In the genomic region with DNA sequence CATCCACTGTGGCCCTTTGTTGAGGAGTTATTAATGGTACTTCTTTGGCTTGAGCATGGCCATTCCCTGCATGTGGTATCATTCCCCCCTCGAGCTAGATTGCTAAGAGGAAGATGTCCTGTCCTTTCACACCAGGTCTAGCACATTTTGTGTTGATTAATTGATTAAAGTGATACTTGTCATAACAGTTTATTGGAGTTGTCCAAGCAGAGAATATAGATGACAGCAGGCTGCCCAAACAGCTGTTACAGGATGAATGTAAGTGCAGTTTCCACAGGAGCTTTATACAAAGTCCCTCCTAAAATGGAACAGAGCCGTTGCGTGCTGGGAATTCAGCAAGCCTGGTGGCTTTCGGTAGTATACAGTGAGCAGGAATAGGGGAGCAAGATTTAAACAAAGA, we compare ENCODE assay signal across 18 mouse cellular contexts.
"Had no signal": no experiment of that assay in that cellular context is flagged by ENCODE, and none has a peak within 500 bp of the region (broad histone marks: within the 10 kb centered on the region; RNA-seq: fewer than 3 reads in every experiment).

No protein-coding gene starts in this region.

- H3K27me3 ChIP-seq: liver, embryonic 13.5 days; midbrain, embryonic 15.5 days; neural tube, embryonic 13.5 days had no signal

- H3K4me2 ChIP-seq: liver, embryonic 13.5 days; midbrain, embryonic 11.5 days; midbrain, embryonic 15.5 days; neural tube, embryonic 13.5 days had no signal

- ATAC-seq: midbrain, embryonic 15.5 days had no signal

- H3K9me3 ChIP-seq: liver, embryonic 13.5 days; midbrain, embryonic 15.5 days; neural tube, embryonic 13.5 days had no signal

- H3K4me3 ChIP-seq: layer of hippocampus, adult 2 months; liver, embryonic 13.5 days; midbrain, embryonic 15.5 days; neural tube, embryonic 13.5 days had no signal

- H3K4me1 ChIP-seq: liver, embryonic 13.5 days; midbrain, embryonic 15.5 days; neural tube, embryonic 13.5 days had no signal

- H3K27ac ChIP-seq: layer of hippocampus, adult 2 months; liver, embryonic 13.5 days; midbrain, embryonic 15.5 days; neural tube, embryonic 13.5 days had no signal

- H3K36me3 ChIP-seq: liver, embryonic 13.5 days; midbrain, embryonic 15.5 days; neural tube, embryonic 13.5 days had no signal

- H3K9ac ChIP-seq: liver, embryonic 13.5 days; midbrain, embryonic 15.5 days; neural tube, embryonic 13.5 days had no signal

- DNase-seq: kidney, adult 18-20 months; kidney, adult 9 months; kidney, postnatal 25 days; layer of hippocampus, adult 9-11 months; liver, embryonic 13.5 days; lung, adult 2 months; lung, postnatal 14 days; lung, postnatal 4 days; right cerebral cortex, adult 18-20 months; right cerebral cortex, postnatal 14 days; right cerebral cortex, postnatal 4 days; spleen, adult 18-20 months; thymus, adult 18-20 months; thymus, postnatal 36 days had no signal
